Mouse (Mus musculus): Measurements from ENCODE around the gene Mthfd2l.

DNA sequence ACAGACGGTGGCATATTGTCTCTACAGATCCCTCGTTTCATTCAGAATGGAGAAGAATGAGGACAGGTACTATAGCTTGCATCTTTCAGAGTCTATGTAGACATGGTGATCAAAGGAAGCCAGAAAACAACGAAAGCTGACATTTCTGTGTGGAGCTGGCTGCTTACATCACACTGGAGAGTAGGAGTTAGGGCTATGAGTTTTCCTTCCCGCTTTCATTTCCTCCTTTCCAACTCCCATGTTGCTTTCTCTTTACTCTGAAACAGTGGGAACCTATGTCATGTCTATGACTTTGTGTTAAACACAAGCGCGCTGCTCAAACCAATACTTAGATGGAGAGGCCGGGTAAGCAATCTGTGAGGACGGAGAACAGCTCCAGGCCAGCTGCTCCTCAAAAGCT, 69.0 kb downstream of the Mthfd2l start:
- TF ChIP-seq CTCF (conservative IDR thresholded peaks at IDR 0.05; ENCODE audit: low read length), result no peak
- no peak for TF ChIP-seq NANOG (IDR thresholded peaks at IDR 0.05; ENCODE audit: borderline replicate concordance, low read length)

Measured in E14TG2a.4 (cell line).